Mouse (Mus musculus) lung, postnatal 0 days (tissue): ENCODE results near the gene Il11ra1. TPM values are rescaled to one million over a fixed set of nuclear protein-coding genes. Genes with fewer than 3 reads are reported as not detected.

Source experiments
- ATAC-seq: fragments of 200-750 bp; cut with Nextera tagmentation; 2 replicates; pipeline ENCODE4 v1.8.0; 2017; ENCODE audit warnings: moderate library complexity
- DNase-seq: peaks from one replicate; pipeline ENCODE4 v3.0.0-alpha.2; 2016; ENCODE audit warnings: low spot score
- H3K27ac ChIP-seq: fragments of 300-500 bp; sonication (generic); 2 replicates; pipeline ENCODE4 v1.5.1; 2014; ENCODE audit warnings: antibody characterized with exemption, mild to moderate bottlenecking, low read length, mixed read lengths
- H3K27me3 ChIP-seq: fragments of 300-500 bp; sonication (generic); replicated peaks from 2 replicates; pipeline ENCODE4 v1.6.1; 2014; ENCODE audit warnings: low read length, mixed read lengths; ENCODE audit not compliant: insufficient read depth
- H3K36me3 ChIP-seq: fragments of 300-500 bp; sonication (generic); 2 replicates; pipeline ENCODE4 v1.6.1; 2014; ENCODE audit warnings: low read length, mixed read lengths; ENCODE audit not compliant: insufficient read depth
- H3K4me1 ChIP-seq: fragments of 300-500 bp; sonication (generic); 2 replicates; pipeline ENCODE4 v1.6.1; 2014; ENCODE audit warnings: antibody characterized with exemption, low read depth, low read length, mixed read lengths; ENCODE audit not compliant: insufficient read depth
- H3K4me2 ChIP-seq: fragments of 300-500 bp; sonication (generic); replicated peaks from 2 replicates; pipeline ENCODE4 v1.6.1; 2014; ENCODE audit warnings: low read depth, mild to moderate bottlenecking, low read length, moderate library complexity, mixed read lengths
- H3K4me3 ChIP-seq: fragments of 300-500 bp; sonication (generic); 2 replicates; pipeline ENCODE4 v1.5.1; 2014; ENCODE audit warnings: low read depth, low read length
- H3K9ac ChIP-seq: fragments of 300-500 bp; sonication (generic); replicated peaks from 2 replicates; pipeline ENCODE4 v1.6.1; 2014; ENCODE audit warnings: low read depth, mild to moderate bottlenecking
- H3K9me3 ChIP-seq: fragments of 300-500 bp; sonication (generic); 2 replicates; pipeline ENCODE4 v1.6.1; 2016; ENCODE audit warnings: low read length, mixed read lengths
- CTCF ChIP-seq: IDR thresholded peaks from 2 replicates; pipeline ENCODE4 v1.5.1; 2016; ENCODE audit warnings: antibody characterized with exemption, mild to moderate bottlenecking
- EP300 ChIP-seq: IDR thresholded peaks from 2 replicates; pipeline ENCODE4 v1.6.1; 2016; ENCODE audit warnings: antibody characterized with exemption, mild to moderate bottlenecking, control low read depth
- WGBS: fragments of 180-500 bp; shearing (Covaris S2); extraction: QIAGEN DNeasy Blood & Tissue Kit; methylation state at CpG from one replicate; pipeline ENCODE4 v1.1.7; 2014; 5-methylcytosine and 5-hydroxymethylcytosine counted together
- polyA plus RNA-seq: library from polyadenylated mRNA; unstranded; fragments of >200 nt; fragmentation: Nextera tagmentation; extraction: Ambion mirVana; gene quantifications from 2 replicates; pipeline ENCODE4 v1.2.1, GENCODE M21; 2015

The Il11ra1 gene
- polyA plus RNA-seq, 1 experiment from 2014 or later = 62.1 TPM

DNA sequence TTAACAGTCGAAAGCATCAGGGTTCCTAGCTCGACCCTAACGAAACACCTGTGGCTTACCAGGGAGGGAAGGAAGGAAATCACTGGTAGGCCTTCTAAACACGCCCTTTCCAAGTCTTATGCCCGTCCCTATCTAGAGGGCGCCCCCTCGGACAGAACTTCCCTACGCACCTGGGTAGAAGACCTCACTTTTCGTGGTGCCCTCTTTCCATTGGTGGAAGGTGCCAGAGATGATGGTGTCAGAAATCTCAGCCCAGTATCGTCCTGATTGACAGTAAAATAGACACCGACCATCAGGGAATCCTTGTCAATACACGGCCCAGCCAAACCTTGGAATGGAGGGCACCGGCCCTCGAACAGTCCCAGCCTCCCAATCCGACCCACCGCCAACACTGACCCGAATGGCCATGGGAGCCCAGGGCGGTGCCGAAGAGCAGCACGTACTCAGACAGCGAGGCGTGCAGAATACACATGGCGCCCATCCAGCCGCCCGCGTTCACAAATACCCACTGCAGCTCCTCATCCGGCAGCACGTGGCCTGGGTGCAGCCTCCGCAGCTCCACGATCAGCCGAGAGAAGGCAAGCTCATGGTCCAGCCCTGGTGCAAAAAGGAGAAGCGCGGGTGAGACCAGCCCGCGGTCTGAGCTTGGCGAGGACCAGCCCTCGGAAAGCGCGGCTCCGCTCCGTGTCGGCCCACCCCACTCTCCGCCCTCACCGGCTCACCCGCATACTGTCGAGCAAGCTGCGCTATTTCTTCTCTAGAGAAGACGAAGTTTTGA lies 40.8 kb downstream of the Il11ra1 start:
- Histone ChIP-seq H3K9me3 (no peaks in the 10 kb centered on the region), H3K36me3 (no peaks in the 10 kb centered on the region), H3K4me3 (peak overlapping the region; percentile 56), H3K9ac (peak overlapping the region; percentile 51), H3K27me3 (no peaks in the 10 kb centered on the region), H3K4me2 (peak overlapping the region; percentile 70), H3K27ac (peak overlapping the region; percentile 84), H3K4me1 (peaks cover 7% of the 10 kb centered on the region; the same call in 1 of the 2 replicates)
- 3% methylated on average over 48 of the region's 48 CpGs for WGBS
- TF ChIP-seq EP300 (no peak), CTCF (peak; percentile 34)
- peak; percentile 28 for DNase-seq
- peak; percentile 80 for ATAC-seq

DNA sequence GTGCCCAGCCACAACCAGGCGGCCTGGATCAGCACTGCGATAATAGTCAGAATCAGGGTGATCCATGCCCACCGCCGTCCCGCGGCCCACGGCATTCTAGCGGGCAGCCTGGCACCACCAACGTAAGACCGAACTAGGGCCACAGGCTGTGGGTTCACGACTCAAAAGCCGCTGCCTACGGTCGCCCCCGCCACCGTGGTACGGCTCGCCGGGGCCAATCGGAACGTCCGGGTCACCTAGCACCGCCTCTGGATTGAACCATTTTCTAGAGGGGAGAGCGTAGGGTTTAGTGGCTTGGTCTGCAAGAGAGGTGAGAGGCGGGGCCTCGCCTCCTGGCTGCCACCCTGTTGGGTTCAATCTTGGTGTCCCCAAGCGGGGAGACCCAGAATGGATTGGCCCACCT lies 41.4 kb downstream of the Il11ra1 start:
- Histone ChIP-seq H3K27me3 (no peaks in the 10 kb centered on the region), H3K4me2 (peak overlapping the region; percentile 70), H3K4me3 (peak overlapping the region; percentile 56), H3K36me3 (no peaks in the 10 kb centered on the region), H3K9me3 (no peaks in the 10 kb centered on the region), H3K9ac (peak overlapping the region; percentile 51), H3K4me1 (peaks cover 7% of the 10 kb centered on the region; the same call in 1 of the 2 replicates), H3K27ac (peak overlapping the region; percentile 84)
- under 1% methylated on average over 27 of the region's 27 CpGs for WGBS
- DNase-seq (peak; percentile 95), ATAC-seq (peak; percentile 98)
- TF ChIP-seq EP300 (no peak), CTCF (peak; percentile 37)

DNA sequence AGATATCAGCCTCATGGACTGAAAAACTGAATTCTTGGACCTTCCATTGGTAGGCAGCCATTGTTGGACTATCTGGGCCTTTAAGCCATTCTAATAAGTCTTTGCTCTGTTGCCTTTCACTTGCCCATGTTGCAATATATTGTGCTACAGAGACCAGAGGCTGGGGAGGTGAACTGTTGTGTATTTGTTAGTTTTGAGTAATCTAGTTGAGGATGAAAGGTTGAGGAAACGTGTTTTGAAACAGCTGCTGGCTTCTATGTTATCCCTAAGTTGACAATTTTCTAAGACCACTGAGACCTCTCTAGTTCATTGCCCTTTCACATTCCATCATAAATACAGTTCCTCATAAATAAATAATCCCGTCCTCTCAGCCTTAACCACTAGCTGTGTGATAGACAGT lies 44.3 kb downstream of the Il11ra1 start:
- no peak for DNase-seq
- no peak overlapping the region for H3K4me3 ChIP-seq
- H3K9ac ChIP-seq = no peak overlapping the region
- 61% methylated on average over 2 of the region's 2 CpGs for WGBS
- no peak for ATAC-seq
- no peaks in the 10 kb centered on the region for H3K27me3 ChIP-seq
- peaks cover 7% of the 10 kb centered on the region; the same call in 1 of the 2 replicates for H3K4me1 ChIP-seq
- no peaks in the 10 kb centered on the region for H3K36me3 ChIP-seq
- H3K27ac ChIP-seq = no peak overlapping the region
- no peaks in the 10 kb centered on the region for H3K9me3 ChIP-seq
- H3K4me2 ChIP-seq = no peak overlapping the region
- TF ChIP-seq CTCF (no peak), EP300 (no peak)

DNA sequence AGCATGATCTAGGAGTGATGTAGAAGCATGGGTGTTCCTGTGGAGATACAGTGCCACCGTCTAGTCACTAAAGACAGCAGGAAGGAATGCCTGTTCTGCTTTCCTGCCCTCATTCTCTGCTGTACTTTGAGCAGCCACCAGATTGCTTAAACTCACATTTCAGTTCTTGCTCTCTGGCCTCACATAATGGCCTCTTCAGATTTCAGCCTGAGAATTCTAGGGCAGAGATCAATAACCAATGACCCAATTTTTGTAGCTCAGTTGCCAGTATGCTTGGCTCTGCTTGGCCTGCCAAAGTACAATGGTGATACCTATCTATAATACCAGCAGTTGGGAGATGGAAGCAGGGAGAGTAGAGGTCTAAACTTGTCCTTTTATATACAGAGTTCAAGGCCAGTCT lies 45.2 kb downstream of the Il11ra1 start:
- Histone ChIP-seq H3K27ac (no peak overlapping the region), H3K4me2 (no peak overlapping the region), H3K9me3 (no peaks in the 10 kb centered on the region), H3K4me3 (no peak overlapping the region), H3K9ac (no peak overlapping the region), H3K36me3 (no peaks in the 10 kb centered on the region), H3K4me1 (peaks cover 5% of the 10 kb centered on the region; the same call in 1 of the 2 replicates), H3K27me3 (no peaks in the 10 kb centered on the region)
- ATAC-seq (no peak), DNase-seq (no peak)
- WGBS = 46% methylated on average over 1 of the region's 1 CpGs
- TF ChIP-seq CTCF (no peak), EP300 (no peak)

DNA sequence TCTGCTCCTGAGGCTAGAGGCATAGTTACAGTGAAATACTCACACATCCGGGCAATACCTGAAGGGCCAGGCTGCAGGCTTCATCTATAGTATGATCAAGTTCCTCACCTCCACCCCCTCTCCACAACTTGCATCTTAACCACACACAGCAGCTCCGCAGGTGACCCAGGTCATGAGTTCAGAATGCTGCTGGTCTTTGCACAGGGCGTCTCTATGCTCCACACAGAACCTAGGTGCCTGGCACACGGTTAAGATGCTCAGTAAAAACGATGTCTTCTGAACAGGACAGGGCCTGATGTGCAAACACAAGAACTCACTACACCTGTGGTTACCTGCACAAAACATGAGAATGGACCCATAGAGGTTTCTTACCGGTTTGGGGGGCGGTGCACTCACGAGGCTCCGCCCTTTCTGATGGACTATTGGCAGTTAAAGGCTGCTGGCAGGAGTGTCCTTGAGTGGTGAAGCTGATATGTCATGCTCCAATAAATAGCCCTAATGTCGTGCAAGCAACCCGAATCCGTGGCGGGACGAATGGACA lies 55.1 kb downstream of the Il11ra1 start, which contains the start of gene Galt:
Gene Galt, plus strand, starts transcription at position 432 of the 541 bp plus-strand sequence.
- Histone ChIP-seq H3K36me3 (no peaks in the 10 kb centered on the region), H3K9me3 (no peaks in the 10 kb centered on the region), H3K4me3 (peak within 1 kb of the TSS; percentile 55), H3K27me3 (no peaks in the 10 kb centered on the region), H3K9ac (peak within 1 kb of the TSS; percentile 73), H3K27ac (peak within 1 kb of the TSS; percentile 82), H3K4me2 (peak within 1 kb of the TSS; percentile 92), H3K4me1 (0 out of 2 replicates have a peak, but pooled peaks cover 4% of the 10 kb centered on the region)
- TF ChIP-seq CTCF (no peak), EP300 (no peak)
- peak; percentile 44 for ATAC-seq
- DNase-seq = no peak
- WGBS = 11% methylated on average over 14 of the region's 14 CpGs
